Mouse (Mus musculus) small intestine, adult 2 months (tissue): ENCODE measurements around the gene Tnk2.

Experiments used
- CTCF ChIP-seq: fragments of 200-500 bp; IDR thresholded peaks from 2 replicates; pipeline ENCODE4 v1.5.1; 2012; ENCODE audit warnings: low read depth, mild to moderate bottlenecking, control low read depth, inconsistent platforms, low read length, moderate library complexity, mixed read lengths; ENCODE audit not compliant: insufficient replicate concordance, insufficient read length; ENCODE audit errors: extremely low read depth
- POLR2A ChIP-seq: fragments of 200-500 bp; IDR thresholded peaks from 2 replicates; pipeline ENCODE4 v1.6.1; 2012; ENCODE audit warnings: low read depth, mild to moderate bottlenecking, control low read depth, inconsistent platforms, low read length, moderate library complexity

GRCm38 (mm10) chr16:32677903-32678302 is 34.2 kb downstream of the Tnk2 start:
- TF ChIP-seq POLR2A (no peak), CTCF (no peak)
